Mouse (Mus musculus): ENCODE data around the gene AU022252.

DNA sequence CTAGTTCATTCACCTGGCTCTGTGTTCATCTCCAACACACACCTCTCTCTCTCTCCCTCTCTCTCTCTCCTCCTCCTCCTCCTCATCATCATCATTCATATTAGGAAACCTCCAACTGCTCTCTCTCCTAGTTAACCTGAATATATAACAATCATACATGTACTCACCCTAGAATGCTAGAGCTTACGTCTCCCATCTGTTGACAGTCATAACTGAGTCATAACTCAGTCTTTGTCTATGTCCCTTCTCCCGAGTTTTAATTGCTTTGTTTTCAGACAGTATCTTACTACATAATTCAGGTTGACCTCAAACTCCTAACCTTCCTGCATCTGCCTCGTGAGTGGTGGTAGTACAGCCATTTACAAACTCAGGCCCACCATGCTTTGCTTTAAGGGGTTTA is 41.2 kb downstream of the AU022252 start:
- TF ChIP-seq CTCF (IDR thresholded peaks at IDR 0.05; ENCODE audit: low read depth, low read length) (no peak), POLR2A (IDR thresholded peaks at IDR 0.05; ENCODE audit: extremely low read depth, insufficient read depth, low read length) (no peak)
